Mouse (Mus musculus) kidney, adult 2 months (tissue): ENCODE results near the gene Eef1a2.

Experiments used
- CTCF ChIP-seq: fragments of 200-500 bp; conservative IDR thresholded peaks from 2 replicates; pipeline ENCODE4 v1.5.1; 2011; ENCODE audit warnings: low read depth, mild to moderate bottlenecking, control low read depth, low read length, moderate library complexity, mixed read lengths; ENCODE audit not compliant: insufficient read depth, insufficient read length
- POLR2A ChIP-seq: fragments of 200-500 bp; IDR thresholded peaks from one replicate; pipeline ENCODE4 v1.6.1; 2011; ENCODE audit warnings: low read depth, low read length, control low read depth

DNA sequence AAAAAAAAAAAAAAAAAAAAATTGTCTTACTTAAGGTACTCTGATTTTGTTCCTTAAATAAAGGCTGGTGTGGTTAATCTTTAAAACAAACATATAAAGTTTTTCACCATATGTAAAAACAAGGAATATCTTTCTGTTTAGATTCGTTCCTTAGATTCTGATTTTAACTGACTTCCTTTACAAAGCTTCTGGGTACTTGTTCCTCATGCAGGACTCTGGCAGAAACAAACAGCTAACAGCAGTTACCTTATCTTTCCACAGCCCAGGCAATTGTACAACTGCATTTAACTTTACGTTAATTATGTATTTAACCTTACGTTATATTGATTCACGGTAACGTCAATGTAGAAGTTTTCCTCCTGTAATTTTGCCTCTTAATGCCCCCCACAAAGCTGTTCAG lies 9.7 kb upstream of the Eef1a2 start:
- no peak for TF ChIP-seq CTCF
- no peak for TF ChIP-seq POLR2A
